Mouse (Mus musculus) kidney, embryonic 14.5 days (tissue): ENCODE data around the gene H1foo. TPM values are rescaled to one million over a fixed set of nuclear protein-coding genes. Genes with fewer than 3 reads are reported as not detected.

Source experiments
- ATAC-seq: fragments of 200-750 bp; cut with Nextera tagmentation; 2 replicates; pipeline ENCODE4 v1.8.0; 2017; ENCODE audit warnings: moderate number of reproducible peaks, mild to moderate bottlenecking, moderate TSS enrichment, moderate library complexity; ENCODE audit not compliant: low FRiP score, low TSS enrichment
- H3K27ac ChIP-seq: fragments of 300-500 bp; sonication (generic); 2 replicates; pipeline ENCODE4 v1.5.1; 2014; ENCODE audit warnings: low read depth, mild to moderate bottlenecking, low read length, moderate library complexity, mixed read lengths
- H3K27me3 ChIP-seq: fragments of 300-500 bp; sonication (generic); 2 replicates; pipeline ENCODE4 v1.6.1; 2014; ENCODE audit warnings: mild to moderate bottlenecking, low read length; ENCODE audit not compliant: control insufficient read depth, insufficient read depth
- H3K36me3 ChIP-seq: fragments of 300-500 bp; sonication (generic); 2 replicates; pipeline ENCODE4 v1.6.1; 2014; ENCODE audit warnings: low read length, mixed read lengths; ENCODE audit not compliant: control insufficient read depth, insufficient read depth
- H3K4me1 ChIP-seq: fragments of 300-500 bp; sonication (generic); 2 replicates; pipeline ENCODE4 v1.6.1; 2014; ENCODE audit warnings: low read length, mixed read lengths; ENCODE audit not compliant: control insufficient read depth, insufficient read depth
- H3K4me2 ChIP-seq: fragments of 300-500 bp; sonication (generic); replicated peaks from 2 replicates; pipeline ENCODE4 v1.6.1; 2014; ENCODE audit warnings: low read depth, mild to moderate bottlenecking, low read length
- H3K4me3 ChIP-seq: fragments of 300-500 bp; sonication (generic); 2 replicates; pipeline ENCODE4 v1.5.1; 2014; ENCODE audit warnings: mild to moderate bottlenecking, low read length
- H3K9ac ChIP-seq: fragments of 300-500 bp; sonication (generic); 2 replicates; pipeline ENCODE4 v1.6.1; 2014; ENCODE audit warnings: low read depth, mild to moderate bottlenecking, low read length, moderate library complexity
- H3K9me3 ChIP-seq: fragments of 300-500 bp; sonication (generic); 2 replicates; pipeline ENCODE4 v1.6.1; 2016; ENCODE audit warnings: low read length; ENCODE audit not compliant: control insufficient read depth
- WGBS: fragments of 180-500 bp; shearing (Covaris S2); extraction: QIAGEN DNeasy Blood & Tissue Kit; methylation state at CpG from one replicate; pipeline ENCODE4 v1.1.7; 2014; 5-methylcytosine and 5-hydroxymethylcytosine counted together
- polyA plus RNA-seq: library from polyadenylated mRNA; unstranded; fragments of >200 nt; fragmentation: Nextera tagmentation; extraction: Ambion mirVana; gene quantifications from 2 replicates; pipeline ENCODE4 v1.2.1, GENCODE M21; 2014

The H1foo gene
- polyA plus RNA-seq, 1 experiment from 2014 or later, result not detected

DNA sequence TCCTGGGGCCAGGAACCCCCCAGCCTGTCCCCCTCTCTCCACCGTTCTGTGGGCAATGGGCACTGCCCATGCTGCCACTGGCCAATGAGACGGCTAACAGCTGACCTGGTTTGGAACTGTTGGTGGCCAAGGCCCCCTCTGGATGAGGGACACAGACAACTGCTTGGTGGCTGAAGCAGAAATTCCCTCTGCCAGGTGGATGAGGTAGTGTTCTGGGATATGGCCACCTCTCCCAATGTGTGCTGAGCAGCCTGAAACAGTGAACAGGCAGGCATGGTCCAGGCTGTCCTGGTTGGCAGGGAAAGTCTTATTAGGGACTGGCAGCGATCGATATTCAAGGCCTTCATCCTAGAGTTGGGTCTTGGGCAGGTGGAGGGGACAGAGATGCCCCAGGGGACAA, 10.4 kb downstream of the H1foo start:
- peaks cover 17% of the 10 kb centered on the region for H3K4me1 ChIP-seq
- no peak overlapping the region for H3K27ac ChIP-seq
- no peak overlapping the region for H3K9ac ChIP-seq
- 88% methylated on average over 4 of the region's 4 CpGs for WGBS
- H3K9me3 ChIP-seq, result peaks cover 3% of the 10 kb centered on the region; the same call in 1 of the 2 replicates
- H3K4me3 ChIP-seq, result no peak overlapping the region
- peaks cover 33% of the 10 kb centered on the region; the same call in 1 of the 2 replicates for H3K36me3 ChIP-seq
- no peaks in the 10 kb centered on the region for H3K27me3 ChIP-seq
- no peak for ATAC-seq
- H3K4me2 ChIP-seq, result no peak overlapping the region

DNA sequence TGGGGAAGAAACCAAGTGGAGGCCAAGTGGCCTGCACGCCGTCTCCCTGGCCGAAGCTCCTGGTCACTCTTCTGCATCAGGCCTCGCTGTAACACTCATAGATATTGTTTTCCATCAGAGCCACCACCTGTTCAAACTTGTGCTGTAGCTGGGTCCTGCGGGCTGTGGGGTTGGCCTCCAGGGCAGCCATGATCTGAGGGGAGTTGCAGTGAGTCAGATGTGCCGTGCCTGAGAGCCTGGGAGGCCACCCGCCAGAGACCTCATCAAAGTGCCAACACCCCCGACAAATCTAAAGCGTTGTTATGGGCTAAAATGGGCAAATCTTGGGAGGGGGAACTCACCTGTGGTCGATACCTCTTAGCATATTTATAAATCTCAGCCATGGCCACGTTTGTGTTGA, 10.9 kb downstream of the H1foo start:
- Histone ChIP-seq H3K4me1 (peaks cover 17% of the 10 kb centered on the region), H3K9me3 (peaks cover 3% of the 10 kb centered on the region; the same call in 1 of the 2 replicates), H3K36me3 (peaks cover 37% of the 10 kb centered on the region; the same call in 1 of the 2 replicates), H3K4me3 (no peak overlapping the region), H3K27ac (no peak overlapping the region), H3K9ac (no peak overlapping the region), H3K27me3 (no peaks in the 10 kb centered on the region), H3K4me2 (no peak overlapping the region)
- WGBS, result 80% methylated on average over 11 of the region's 11 CpGs
- no peak for ATAC-seq

DNA sequence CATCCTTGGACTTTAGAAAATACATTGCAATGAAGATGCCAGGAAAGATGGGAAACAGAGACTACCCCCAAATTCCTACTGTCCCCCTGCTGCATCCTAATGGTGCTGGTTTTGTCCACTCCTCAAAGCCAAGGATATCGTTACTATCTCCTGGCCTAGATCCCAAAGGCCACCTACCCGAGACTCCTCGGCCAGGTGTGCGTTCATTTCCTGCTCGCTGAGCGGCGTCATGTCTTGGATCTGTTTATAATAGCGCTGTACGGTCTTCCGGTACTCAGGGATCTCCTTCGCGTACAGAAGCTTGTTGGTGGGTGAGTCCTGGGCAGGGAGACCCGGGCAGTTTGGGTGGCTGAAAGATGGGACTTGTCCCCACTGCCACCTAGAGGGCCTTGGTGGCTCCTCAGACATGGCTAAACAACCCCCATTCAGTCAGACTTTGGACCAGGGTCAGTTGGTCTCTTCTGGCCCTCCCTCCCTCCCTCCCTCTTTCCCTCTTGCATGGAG, 11.7 kb downstream of the H1foo start:
- no peak overlapping the region for H3K27ac ChIP-seq
- peak; percentile 22; the same call in 1 of the 2 replicates for ATAC-seq
- no peak overlapping the region for H3K4me2 ChIP-seq
- peaks cover 17% of the 10 kb centered on the region for H3K4me1 ChIP-seq
- peaks cover 2% of the 10 kb centered on the region; the same call in 1 of the 2 replicates for H3K9me3 ChIP-seq
- peaks cover 42% of the 10 kb centered on the region; the same call in 1 of the 2 replicates for H3K36me3 ChIP-seq
- H3K4me3 ChIP-seq, result no peak overlapping the region
- no peaks in the 10 kb centered on the region for H3K27me3 ChIP-seq
- no peak overlapping the region for H3K9ac ChIP-seq
- WGBS, result 82% methylated on average over 13 of the region's 13 CpGs

DNA sequence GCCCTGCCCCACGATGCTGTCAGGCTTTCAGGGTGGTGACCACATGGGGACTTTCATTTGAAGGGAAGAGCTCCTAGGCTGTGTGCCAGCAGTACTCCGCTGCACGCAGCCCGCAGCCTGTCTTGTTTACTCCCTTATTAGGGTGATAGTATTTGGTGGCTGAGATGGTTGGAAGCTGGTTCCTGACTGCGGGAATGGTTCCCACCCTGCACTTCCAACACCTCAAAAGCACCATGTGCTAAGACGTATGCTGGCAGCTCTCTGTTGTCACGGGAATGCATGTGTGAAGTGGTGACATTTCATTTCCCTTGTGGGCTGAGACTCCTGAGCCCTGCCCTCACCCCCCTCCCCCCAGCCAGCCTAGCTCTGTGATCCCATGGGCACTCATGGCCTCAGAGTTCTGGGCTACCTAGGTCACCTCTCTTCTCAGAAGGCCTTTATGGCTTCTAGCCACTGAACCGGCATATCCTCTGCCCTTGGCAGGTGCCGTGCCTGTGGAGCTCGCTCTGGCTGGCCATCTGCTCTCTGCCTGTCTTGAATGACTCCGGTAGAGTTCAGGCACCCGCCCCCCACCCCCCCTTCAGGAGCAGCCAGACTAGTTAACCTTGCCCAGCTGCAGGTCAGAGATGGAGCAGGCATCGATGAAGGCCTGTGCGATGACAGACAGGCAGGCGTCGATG, 12.3 kb downstream of the H1foo start:
- no peaks in the 10 kb centered on the region for H3K27me3 ChIP-seq
- WGBS, result 35% methylated on average over 16 of the region's 16 CpGs
- H3K4me1 ChIP-seq, result peaks cover 17% of the 10 kb centered on the region
- no peak overlapping the region for H3K9ac ChIP-seq
- ATAC-seq, result peak; percentile 24; the same call in 1 of the 2 replicates
- peaks cover 44% of the 10 kb centered on the region for H3K36me3 ChIP-seq
- H3K9me3 ChIP-seq, result no peaks in the 10 kb centered on the region
- no peak overlapping the region for H3K4me3 ChIP-seq
- no peak overlapping the region for H3K4me2 ChIP-seq
- peak overlapping the region; percentile 20; the same call in 1 of the 2 replicates for H3K27ac ChIP-seq

DNA sequence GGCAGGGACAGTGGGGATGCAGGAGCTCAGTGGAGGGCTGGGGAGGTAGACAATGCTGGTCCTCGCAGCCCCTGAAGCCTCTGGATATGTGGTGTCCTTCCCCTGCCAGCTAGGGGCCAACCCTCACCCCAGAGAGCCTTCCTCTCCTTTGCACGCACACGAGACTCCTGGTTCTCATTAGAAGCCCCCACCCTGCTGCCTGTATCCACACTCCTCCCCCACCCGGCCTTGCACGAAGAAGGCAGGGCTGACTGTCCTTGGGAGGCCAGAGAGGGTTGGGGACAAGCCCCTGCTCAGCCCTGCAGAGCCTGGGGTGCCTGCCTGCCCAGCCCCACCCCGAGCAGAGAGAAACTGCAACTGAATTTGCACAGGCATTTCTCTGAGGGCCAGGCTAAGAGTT, 12.9 kb downstream of the H1foo start:
- no peak overlapping the region for H3K27ac ChIP-seq
- H3K4me1 ChIP-seq, result peaks cover 17% of the 10 kb centered on the region
- no peak overlapping the region for H3K9ac ChIP-seq
- 47% methylated on average over 6 of the region's 6 CpGs for WGBS
- peaks cover 51% of the 10 kb centered on the region for H3K36me3 ChIP-seq
- ATAC-seq, result no peak
- H3K4me3 ChIP-seq, result no peak overlapping the region
- H3K4me2 ChIP-seq, result no peak overlapping the region
- no peaks in the 10 kb centered on the region for H3K9me3 ChIP-seq
- no peaks in the 10 kb centered on the region for H3K27me3 ChIP-seq

DNA sequence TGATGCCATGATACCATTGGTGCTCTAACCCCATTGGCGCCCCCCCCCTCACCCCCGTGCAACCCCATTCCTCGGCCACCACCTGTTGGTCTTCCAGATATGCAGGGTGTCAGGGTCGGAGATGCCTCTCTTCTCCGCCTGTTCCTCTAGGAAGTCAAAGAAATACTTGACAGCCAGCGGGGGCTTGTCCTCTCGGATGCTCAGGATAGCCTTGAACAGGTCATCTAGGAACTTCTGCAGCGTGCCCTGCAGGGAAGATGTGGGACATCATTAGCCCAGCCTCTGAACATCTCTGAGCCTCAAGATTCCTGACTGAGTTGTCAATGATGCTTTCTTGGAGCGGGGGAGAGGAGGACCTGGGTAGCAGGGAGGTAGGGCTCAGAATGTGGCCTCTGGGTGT, 13.7 kb downstream of the H1foo start:
- H3K27me3 ChIP-seq, result no peaks in the 10 kb centered on the region
- 92% methylated on average over 9 of the region's 9 CpGs for WGBS
- no peak overlapping the region for H3K4me3 ChIP-seq
- H3K27ac ChIP-seq, result no peak overlapping the region
- no peak overlapping the region for H3K9ac ChIP-seq
- H3K4me1 ChIP-seq, result peaks cover 17% of the 10 kb centered on the region
- no peaks in the 10 kb centered on the region for H3K9me3 ChIP-seq
- no peak overlapping the region for H3K4me2 ChIP-seq
- no peak for ATAC-seq
- peaks cover 57% of the 10 kb centered on the region for H3K36me3 ChIP-seq

DNA sequence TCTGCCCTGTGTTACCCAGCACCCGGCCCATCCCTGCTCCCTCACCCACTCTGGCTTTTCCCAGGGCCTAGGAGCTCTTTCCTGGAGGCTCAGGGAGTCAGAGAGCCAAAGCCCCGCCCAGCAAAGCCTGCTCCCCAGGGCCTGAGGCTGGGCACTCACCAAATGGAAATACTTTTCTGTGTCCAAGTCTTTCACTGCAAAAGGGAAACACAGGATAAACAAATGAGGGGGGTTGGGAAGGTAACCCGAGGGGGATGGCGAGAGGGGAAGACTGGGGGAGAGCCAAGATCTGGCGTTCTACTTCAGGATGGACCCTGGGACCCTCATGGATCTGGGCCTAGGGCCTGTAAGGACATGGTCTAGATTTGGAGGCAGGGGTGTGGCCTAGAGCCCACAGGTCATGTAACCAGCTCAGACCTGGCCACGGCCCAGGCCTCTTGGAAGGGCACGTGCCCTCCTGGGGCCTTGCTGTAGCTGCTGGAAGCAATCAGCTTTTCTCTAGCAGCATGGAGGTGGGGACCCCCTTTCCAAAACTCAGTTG, 14.5 kb downstream of the H1foo start:
- H3K4me1 ChIP-seq, result peaks cover 17% of the 10 kb centered on the region
- no peak overlapping the region for H3K27ac ChIP-seq
- 77% methylated on average over 7 of the region's 7 CpGs for WGBS
- H3K4me3 ChIP-seq, result no peak overlapping the region
- peaks cover 64% of the 10 kb centered on the region for H3K36me3 ChIP-seq
- ATAC-seq, result no peak
- no peak overlapping the region for H3K4me2 ChIP-seq
- no peaks in the 10 kb centered on the region for H3K27me3 ChIP-seq
- no peak overlapping the region for H3K9ac ChIP-seq
- H3K9me3 ChIP-seq, result no peaks in the 10 kb centered on the region

DNA sequence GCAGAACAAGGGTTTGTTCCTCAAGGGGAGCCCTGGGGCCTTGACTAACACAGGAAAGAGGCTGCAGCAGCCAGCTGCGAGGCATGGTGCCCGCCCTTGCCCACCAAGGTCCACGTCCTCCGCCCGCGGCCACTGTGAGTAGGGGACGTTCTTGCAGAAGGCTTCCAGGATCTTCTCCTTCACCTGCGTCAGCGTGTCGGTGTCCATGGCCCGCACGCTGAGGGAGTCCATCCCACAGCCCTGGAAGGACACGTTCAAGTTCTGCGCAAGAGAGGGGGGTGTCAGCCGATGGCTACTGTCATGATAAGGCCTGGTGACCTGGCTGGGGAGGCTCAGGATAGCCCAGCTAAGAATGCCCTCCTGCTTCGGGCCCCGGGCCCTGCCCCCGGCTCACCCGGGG, 15.6 kb downstream of the H1foo start:
- no peak overlapping the region for H3K27ac ChIP-seq
- 93% methylated on average over 19 of the region's 19 CpGs for WGBS
- peaks cover 65% of the 10 kb centered on the region for H3K36me3 ChIP-seq

DNA sequence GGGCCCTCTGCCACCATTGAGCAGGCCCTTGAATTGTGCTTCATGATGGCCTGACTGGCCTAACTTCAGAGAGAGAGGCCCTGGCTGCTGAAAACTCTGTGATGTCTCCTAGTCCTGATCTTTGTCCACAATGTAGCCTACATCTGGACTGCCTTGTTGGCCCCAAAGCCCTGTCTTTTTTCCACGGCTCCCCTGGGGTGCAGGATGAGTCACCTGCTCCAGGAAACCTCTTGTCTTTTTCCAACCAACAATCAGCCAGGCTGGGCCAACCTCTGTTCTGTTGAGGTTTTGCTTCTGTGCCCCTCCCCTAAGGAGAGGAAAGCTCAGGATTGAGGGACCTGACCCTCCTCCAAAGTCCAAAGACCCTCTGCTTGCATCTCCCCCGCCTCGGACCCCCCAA, 17.0 kb downstream of the H1foo start:
- Histone ChIP-seq H3K9ac (no peak overlapping the region), H3K4me2 (no peak overlapping the region), H3K4me1 (peaks cover 13% of the 10 kb centered on the region), H3K4me3 (no peak overlapping the region), H3K27ac (no peak overlapping the region), H3K9me3 (no peaks in the 10 kb centered on the region), H3K27me3 (no peaks in the 10 kb centered on the region), H3K36me3 (peaks cover 69% of the 10 kb centered on the region)
- WGBS, result 90% methylated on average over 3 of the region's 3 CpGs
- ATAC-seq, result no peak

More for the DNA sequence above, 15.6 kb downstream of the H1foo start:
- H3K4me3 ChIP-seq, result no peak overlapping the region
- H3K9me3 ChIP-seq, result no peaks in the 10 kb centered on the region
- H3K4me1 ChIP-seq, result peaks cover 17% of the 10 kb centered on the region
- no peak overlapping the region for H3K9ac ChIP-seq
- ATAC-seq, result no peak
- no peak overlapping the region for H3K4me2 ChIP-seq
- H3K27me3 ChIP-seq, result no peaks in the 10 kb centered on the region
